Mouse (Mus musculus) embryo, embryonic 9.5 days (tissue): Measurements from ENCODE around the gene Adora1.

Source experiments
- DNase-seq: peaks from one replicate; pipeline ENCODE4 v3.0.0-alpha.2; 2017; ENCODE audit errors: extremely low spot score

The Adora1 gene

GRCm38 (mm10) chr1:134154121-134154520 lies 81.1 kb downstream of the Adora1 start:
- no peak for DNase-seq

GRCm38 (mm10) chr1:134152626-134153590 lies 82.3 kb downstream of the Adora1 start:
- DNase-seq: no peak

GRCm38 (mm10) chr1:134151655-134152412 lies 83.4 kb downstream of the Adora1 start:
- peak; percentile 87 for DNase-seq

GRCm38 (mm10) chr1:134150745-134151144 lies 84.5 kb downstream of the Adora1 start:
- no peak for DNase-seq

GRCm38 (mm10) chr1:134150076-134150475 lies 85.2 kb downstream of the Adora1 start:
- DNase-seq: no peak
